Mouse (Mus musculus): Measurements from ENCODE around the gene Prkce. TPM values are rescaled to one million over a fixed set of nuclear protein-coding genes. Genes with fewer than 3 reads are reported as not detected.

Gene Prkce
- total RNA-seq, 1 experiment from 2014 or later = 32.1 TPM

GRCm38 (mm10) chr17:86377863-86378262 lies 210.3 kb downstream of the Prkce start:
- no peak for ATAC-seq (ENCODE audit: extremely low read depth, insufficient number of reproducible peaks, low FRiP score, poor library complexity, severe bottlenecking)

GRCm38 (mm10) chr17:86378611-86379010 lies 211.0 kb downstream of the Prkce start:
- ATAC-seq (ENCODE audit: extremely low read depth, insufficient number of reproducible peaks, low FRiP score, poor library complexity, severe bottlenecking) = peak; percentile 57

GRCm38 (mm10) chr17:86379405-86380137 lies 212.0 kb downstream of the Prkce start:
- ATAC-seq (ENCODE audit: extremely low read depth, insufficient number of reproducible peaks, low FRiP score, poor library complexity, severe bottlenecking) = no peak

- no peak for ATAC-seq (ENCODE audit: extremely low read depth, insufficient number of reproducible peaks, low FRiP score, poor library complexity, severe bottlenecking)
Observed at GRCm38 (mm10) chr17:86381464-86381863, 213.9 kb downstream of the Prkce start.

GRCm38 (mm10) chr17:86382885-86383284 lies 215.3 kb downstream of the Prkce start:
- ATAC-seq (ENCODE audit: extremely low read depth, insufficient number of reproducible peaks, low FRiP score, poor library complexity, severe bottlenecking) = no peak

GRCm38 (mm10) chr17:86383699-86384572 lies 216.4 kb downstream of the Prkce start:
- no peak for ATAC-seq (ENCODE audit: extremely low read depth, insufficient number of reproducible peaks, low FRiP score, poor library complexity, severe bottlenecking)

- no peak for ATAC-seq (ENCODE audit: extremely low read depth, insufficient number of reproducible peaks, low FRiP score, poor library complexity, severe bottlenecking)
Observed at GRCm38 (mm10) chr17:86392475-86392874, 224.9 kb downstream of the Prkce start.

- ATAC-seq (ENCODE audit: extremely low read depth, insufficient number of reproducible peaks, low FRiP score, poor library complexity, severe bottlenecking) = no peak
Observed at GRCm38 (mm10) chr17:86393191-86393590, 225.6 kb downstream of the Prkce start.

GRCm38 (mm10) chr17:86397097-86397496 lies 229.5 kb downstream of the Prkce start:
- no peak for ATAC-seq (ENCODE audit: extremely low read depth, insufficient number of reproducible peaks, low FRiP score, poor library complexity, severe bottlenecking)

- ATAC-seq (ENCODE audit: extremely low read depth, insufficient number of reproducible peaks, low FRiP score, poor library complexity, severe bottlenecking) = no peak
Observed at GRCm38 (mm10) chr17:86397647-86398046, 230.1 kb downstream of the Prkce start.

- ATAC-seq (ENCODE audit: extremely low read depth, insufficient number of reproducible peaks, low FRiP score, poor library complexity, severe bottlenecking) = no peak
Observed at GRCm38 (mm10) chr17:86398226-86398625, 230.6 kb downstream of the Prkce start.

GRCm38 (mm10) chr17:86400032-86400431 lies 232.4 kb downstream of the Prkce start:
- no peak for ATAC-seq (ENCODE audit: extremely low read depth, insufficient number of reproducible peaks, low FRiP score, poor library complexity, severe bottlenecking)

- no peak for ATAC-seq (ENCODE audit: extremely low read depth, insufficient number of reproducible peaks, low FRiP score, poor library complexity, severe bottlenecking)
Observed at GRCm38 (mm10) chr17:86404795-86405501, 237.4 kb downstream of the Prkce start.

- no peak for ATAC-seq (ENCODE audit: extremely low read depth, insufficient number of reproducible peaks, low FRiP score, poor library complexity, severe bottlenecking)
Observed at GRCm38 (mm10) chr17:86405644-86406043, 238.1 kb downstream of the Prkce start.

GRCm38 (mm10) chr17:86407921-86408613 lies 240.5 kb downstream of the Prkce start:
- no peak for ATAC-seq (ENCODE audit: extremely low read depth, insufficient number of reproducible peaks, low FRiP score, poor library complexity, severe bottlenecking)

GRCm38 (mm10) chr17:86408614-86409006 lies 241.0 kb downstream of the Prkce start:
- ATAC-seq (ENCODE audit: extremely low read depth, insufficient number of reproducible peaks, low FRiP score, poor library complexity, severe bottlenecking) = no peak

GRCm38 (mm10) chr17:86409485-86409884 lies 241.9 kb downstream of the Prkce start:
- no peak for ATAC-seq (ENCODE audit: extremely low read depth, insufficient number of reproducible peaks, low FRiP score, poor library complexity, severe bottlenecking)

GRCm38 (mm10) chr17:86410496-86410895 lies 242.9 kb downstream of the Prkce start:
- ATAC-seq (ENCODE audit: extremely low read depth, insufficient number of reproducible peaks, low FRiP score, poor library complexity, severe bottlenecking) = no peak

GRCm38 (mm10) chr17:86412141-86412540 lies 244.6 kb downstream of the Prkce start:
- ATAC-seq (ENCODE audit: extremely low read depth, insufficient number of reproducible peaks, low FRiP score, poor library complexity, severe bottlenecking) = no peak
